Comparison of ENCODE assay signal across 20 mouse cellular contexts in genomic region chr6:66894999-66895398, GRCm38 (mm10). TPM values are rescaled to one million over a fixed set of nuclear protein-coding genes. Genes with fewer than 3 reads are reported as not detected.
DNase-seq lines count a peak whose midpoint lies in the region; ATAC-seq lines count a peak whose summit lies in the region.
"Had no signal": no experiment of that assay in that cellular context is flagged by ENCODE, and none has a peak within 500 bp of the region (broad histone marks: within the 10 kb centered on the region; RNA-seq: fewer than 3 reads in every experiment).

No protein-coding gene starts in this region.

- no peaks in the 10 kb centered on the region for H3K36me3 ChIP-seq in hindbrain, embryonic 16.5 days (ENCODE audit: control insufficient read depth, insufficient read depth, low read length)
- H3K36me3 ChIP-seq: embryonic facial prominence, embryonic 13.5 days; forebrain, embryonic 12.5 days; G1E; hindbrain, embryonic 15.5 days; intestine, embryonic 15.5 days had no signal

- H3K4me1 ChIP-seq in hindbrain, embryonic 16.5 days (ENCODE audit: control insufficient read depth, insufficient read depth, low read depth, low read length): peaks cover 5% of the 10 kb centered on the region
- H3K4me1 ChIP-seq: intestine, embryonic 15.5 days had no signal

- H3K9ac ChIP-seq in hindbrain, embryonic 16.5 days (ENCODE audit: low read depth, low read length): no peak overlapping the region
- H3K9ac ChIP-seq: embryonic facial prominence, embryonic 13.5 days; forebrain, embryonic 12.5 days; hindbrain, embryonic 15.5 days; intestine, embryonic 15.5 days had no signal

- no peaks in the 10 kb centered on the region for H3K9me3 ChIP-seq in hindbrain, embryonic 16.5 days (ENCODE audit: control insufficient read depth, low read length)
- H3K9me3 ChIP-seq: embryonic facial prominence, embryonic 13.5 days; forebrain, embryonic 12.5 days; hindbrain, embryonic 15.5 days; intestine, embryonic 15.5 days had no signal

- no peaks in the 10 kb centered on the region for H3K27me3 ChIP-seq in hindbrain, embryonic 16.5 days (replicated peaks; ENCODE audit: control insufficient read depth, insufficient read depth, low read length)
- H3K27me3 ChIP-seq: embryonic facial prominence, embryonic 13.5 days; hindbrain, embryonic 15.5 days; intestine, embryonic 15.5 days had no signal

- no peak overlapping the region for H3K4me3 ChIP-seq in hindbrain, embryonic 16.5 days (ENCODE audit: low read length)
- H3K4me3 ChIP-seq: embryonic facial prominence, embryonic 13.5 days; forebrain, embryonic 12.5 days; intestine, embryonic 15.5 days had no signal

- no peak for ATAC-seq in CD4-positive, CD25-positive, alpha-beta regulatory T cell, adult 4 months
- peak; percentile 35 to 60; a peak in 3 of 4 replicates for ATAC-seq in hematopoietic stem cell, adult 5-6 weeks (replicated peaks in 1 of 2; ENCODE audit: insufficient read depth in 1 of 2, low FRiP score in 2 of 2, low TSS enrichment in 1 of 2, low read depth in 1 of 2, poor library complexity in 2 of 2, severe bottlenecking in 2 of 2)
- no peak for ATAC-seq in hindbrain, embryonic 16.5 days
- ATAC-seq: forebrain, embryonic 16.5 days; intestine, embryonic 15.5 days had no signal

- no peak overlapping the region for H3K27ac ChIP-seq in hindbrain, embryonic 16.5 days (ENCODE audit: low read depth, low read length)
- H3K27ac ChIP-seq: embryonic facial prominence, embryonic 13.5 days; forebrain, embryonic 12.5 days; hindbrain, embryonic 15.5 days; intestine, embryonic 15.5 days had no signal

- no peak overlapping the region for H3K4me2 ChIP-seq in hindbrain, embryonic 16.5 days (ENCODE audit: low read length)
- H3K4me2 ChIP-seq: embryonic facial prominence, embryonic 13.5 days; forebrain, embryonic 12.5 days had no signal

- WGBS in hindbrain, embryonic 16.5 days: 67% methylated on average over 1 of the region's 1 CpGs

- DNase-seq in CD4-positive, CD25-positive, alpha-beta regulatory T cell, adult 2 months (ENCODE audit: low read depth, low spot score): peak; percentile 9
- peak; percentile 89 for DNase-seq in 416B (ENCODE audit: low read depth)
- peak; percentile 23 for DNase-seq in naive thymus-derived CD4-positive, alpha-beta T cell, adult 2 months (ENCODE audit: low read depth)
- DNase-seq in embryo, embryonic 11 days: no peak
- DNase-seq in left cerebral cortex, adult 18-20 months (ENCODE audit: low spot score in 2 of 2): no peak
- DNase-seq: adrenal gland, postnatal 10 days; cerebellum, adult 11 months; cerebellum, adult 8-10 months; cerebellum, postnatal 14 days; gastrocnemius, postnatal 10 days; heart, postnatal 10 days had no signal

RNA-seq across cellular contexts. Expression of gene Gng12, which starts 1.2 kb away (rescaled TPM):
- polyA plus RNA-seq in CD4-positive, CD25-positive, alpha-beta regulatory T cell, adult 4 months (2017; shearing (Covaris generic)): 10 to 100 TPM; 15.8 to 21.0 TPM
- 50.3 and 83.1 TPM in 2 replicates for total RNA-seq in hematopoietic stem cell, adult 5-6 weeks (2017)
- total RNA-seq in left cerebral cortex, adult 18-20 months (2021): 10 to 100 TPM; 52.5 to 63.1 TPM
- polyA plus RNA-seq in hindbrain, embryonic 16.5 days (2015; fragmentation: Nextera tagmentation; extraction: Ambion mirVana): 70.0 and 76.9 TPM in 2 replicates
- polyA plus RNA-seq: G1E had no signal

Comparison
In these comparisons a context has a peak if more than half of its experiments do, and no peak if none do; other contexts are left out.
1. DNase-seq: peak in CD4-positive, CD25-positive, alpha-beta regulatory T cell, adult 2 months (single experiment), 416B (single experiment) and naive thymus-derived CD4-positive, alpha-beta T cell, adult 2 months (single experiment); none in embryo, embryonic 11 days (single experiment) and left cerebral cortex, adult 18-20 months (0 of 2).
2. ATAC-seq: peak in hematopoietic stem cell, adult 5-6 weeks (2 of 2); none in CD4-positive, CD25-positive, alpha-beta regulatory T cell, adult 4 months (single experiment) and hindbrain, embryonic 16.5 days (single experiment).